Mouse (Mus musculus): ENCODE data around the gene Gm17581.
"Not testable (repeated sequence)": the region's sequence is repeated elsewhere in the genome, so short reads cannot be mapped to it uniquely, and the experiment has no call there.

Gm17581 gene

DNA sequence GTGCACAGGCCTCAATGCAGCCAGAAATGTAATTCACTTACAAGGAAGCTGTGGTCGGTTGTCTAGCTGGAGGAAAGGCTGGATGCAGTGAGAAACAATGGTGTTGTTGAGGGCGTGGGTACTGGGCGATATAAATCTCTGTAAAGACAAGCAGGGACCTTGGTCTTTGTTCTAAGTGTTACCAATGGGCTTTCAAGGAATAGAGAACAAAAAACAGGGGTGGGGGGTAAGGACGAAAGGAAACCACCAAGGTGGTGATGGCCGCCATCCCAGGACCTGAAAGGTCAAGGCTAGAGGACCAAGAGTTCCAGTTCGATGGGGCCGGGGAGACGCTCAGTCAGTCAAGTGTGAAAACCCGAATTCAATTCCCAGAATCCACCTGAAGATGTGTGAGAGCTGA, 2.1 kb upstream of the Gm17581 start:
- no peak for DNase-seq (ENCODE audit: low spot score)

DNA sequence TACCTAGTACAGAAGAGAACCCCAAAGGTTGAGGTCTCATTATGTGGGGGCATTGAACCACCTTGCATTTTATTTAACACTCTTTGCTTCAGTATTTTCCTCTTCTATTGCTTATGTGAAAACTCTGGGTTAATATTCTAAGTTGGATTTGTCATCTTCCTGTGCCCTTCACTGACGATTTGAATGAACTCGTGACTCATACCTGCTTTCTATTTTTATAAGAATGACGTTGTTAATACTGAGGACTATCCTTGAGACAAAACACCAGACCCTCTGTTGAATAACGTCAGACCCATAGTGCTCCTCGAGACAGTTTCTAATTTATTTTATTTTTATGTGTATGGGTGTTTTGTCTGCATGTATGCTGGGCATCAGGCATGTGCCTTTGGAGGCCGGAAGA, 1.3 kb upstream of the Gm17581 start:
- no peak for DNase-seq (ENCODE audit: low spot score)

DNA sequence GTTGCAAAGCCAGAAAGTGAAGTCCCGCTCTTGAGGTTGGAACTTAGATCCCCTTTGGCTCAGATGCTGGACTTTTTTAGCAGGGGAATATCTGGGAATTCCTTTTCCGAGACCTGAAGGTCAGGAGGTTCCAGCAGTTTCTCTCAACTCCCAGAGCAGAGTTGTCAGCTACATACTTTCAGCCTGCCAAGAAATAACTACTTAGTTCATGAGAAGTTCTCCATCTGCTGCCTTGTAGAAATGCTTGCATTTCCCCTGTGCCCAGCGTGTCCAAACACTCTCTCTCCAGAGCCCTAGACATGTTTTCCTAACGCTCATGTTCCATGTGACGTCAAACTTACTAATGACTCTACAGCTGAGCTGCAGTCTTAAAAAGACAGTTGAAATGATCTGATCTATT, 586 bp downstream of the Gm17581 start:
- no peak for DNase-seq (ENCODE audit: low spot score)

DNA sequence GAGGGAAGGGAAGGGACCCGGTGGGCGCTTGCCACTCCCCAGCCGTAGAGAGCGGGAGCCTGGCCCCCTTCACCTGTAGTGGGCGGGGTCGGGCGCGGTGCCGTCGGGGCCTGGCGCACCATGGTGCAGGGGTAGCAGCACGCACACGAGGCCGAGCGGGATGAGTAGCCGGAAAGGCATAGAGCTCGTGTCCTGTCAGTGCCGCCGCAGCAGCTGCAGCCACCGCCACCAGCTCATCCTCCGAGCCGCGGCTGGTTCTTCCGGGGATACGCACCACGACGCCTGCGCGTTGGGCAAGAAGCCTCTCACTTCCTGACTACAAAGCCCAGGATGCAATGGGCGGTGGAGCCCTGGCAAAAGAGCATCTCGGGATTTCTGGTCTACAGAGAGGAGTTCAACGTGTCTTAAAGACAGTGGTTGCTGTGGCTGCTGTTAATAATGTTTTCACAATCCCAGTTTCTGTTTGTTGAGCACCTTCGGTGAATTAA, 6.5 kb downstream of the Gm17581 start, which contains the start of gene Edem2:
TSS of gene Edem2 (minus strand) at position 318 of the 488 bp plus-strand sequence.
- DNase-seq (ENCODE audit: low spot score) = peak; percentile 78

DNA sequence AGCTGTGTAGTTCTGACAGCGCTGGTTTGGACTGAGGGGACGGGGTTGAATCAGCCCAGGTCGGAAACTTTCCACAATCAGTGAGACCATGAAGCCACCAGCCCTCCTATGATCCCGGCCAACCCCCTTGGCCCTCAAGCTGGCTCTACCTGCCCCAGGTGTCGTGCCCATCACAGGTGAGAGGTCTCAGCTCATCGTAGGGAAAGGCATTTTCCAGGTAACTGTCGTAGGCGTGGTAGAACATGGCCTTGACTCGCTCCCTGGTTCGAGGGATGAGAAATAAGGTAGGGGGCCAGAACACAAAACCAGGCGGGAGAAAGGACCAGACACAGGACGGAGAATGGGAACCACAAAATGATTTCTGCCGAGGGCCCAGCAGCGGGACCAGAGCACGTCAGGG, 6.9 kb downstream of the Gm17581 start:
- DNase-seq (ENCODE audit: low spot score) = no peak

DNA sequence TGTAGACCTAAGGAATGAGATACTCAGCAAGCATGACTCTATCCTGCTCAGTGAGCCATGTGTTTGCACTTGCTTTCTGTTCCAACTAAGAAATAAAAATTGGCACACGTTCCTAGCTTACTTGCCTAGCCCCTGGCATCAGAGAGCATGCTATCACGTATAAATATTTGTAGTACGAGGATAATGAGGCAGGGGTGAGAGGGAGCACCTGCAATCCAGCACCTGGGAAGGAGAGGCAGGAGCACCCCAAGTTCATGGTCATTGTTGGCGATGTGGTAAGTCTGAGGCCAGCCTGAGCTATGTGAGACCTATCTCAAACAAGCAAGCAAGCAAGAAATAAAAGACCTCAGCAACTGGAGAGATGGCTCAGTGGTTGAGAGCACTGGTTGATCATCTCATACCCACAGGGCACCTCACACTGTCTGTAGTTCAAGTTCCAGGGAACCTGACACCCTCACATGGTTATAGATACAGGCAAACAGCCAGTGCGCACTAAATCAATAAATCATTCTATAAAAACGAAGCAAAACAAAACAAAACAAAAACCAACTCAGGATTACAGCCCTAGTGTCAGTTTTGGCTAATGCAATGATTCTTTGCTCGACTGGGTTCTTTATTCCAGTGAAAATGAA, 7.8 kb downstream of the Gm17581 start:
- DNase-seq (ENCODE audit: low spot score) = no peak

DNA sequence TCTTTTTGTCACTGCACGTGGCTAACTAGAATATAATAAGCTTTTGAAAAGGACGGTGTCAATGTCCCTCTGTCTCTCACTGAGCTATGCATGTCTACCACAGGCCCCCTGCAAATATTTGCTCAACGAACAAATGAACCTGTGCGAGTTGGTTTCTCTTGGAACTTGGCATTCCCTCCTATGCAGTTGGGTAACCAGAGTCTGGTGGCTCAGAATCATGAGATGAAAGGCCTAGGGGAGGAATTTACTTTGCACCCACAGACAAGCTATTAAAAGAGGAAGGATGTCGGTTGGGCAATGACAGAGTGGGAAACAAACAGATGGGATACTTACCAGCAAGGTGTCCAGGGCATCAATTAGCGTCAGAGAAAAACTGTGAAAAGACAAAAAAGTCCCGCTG, 9.4 kb downstream of the Gm17581 start:
- DNase-seq (ENCODE audit: low spot score) = no peak

DNA sequence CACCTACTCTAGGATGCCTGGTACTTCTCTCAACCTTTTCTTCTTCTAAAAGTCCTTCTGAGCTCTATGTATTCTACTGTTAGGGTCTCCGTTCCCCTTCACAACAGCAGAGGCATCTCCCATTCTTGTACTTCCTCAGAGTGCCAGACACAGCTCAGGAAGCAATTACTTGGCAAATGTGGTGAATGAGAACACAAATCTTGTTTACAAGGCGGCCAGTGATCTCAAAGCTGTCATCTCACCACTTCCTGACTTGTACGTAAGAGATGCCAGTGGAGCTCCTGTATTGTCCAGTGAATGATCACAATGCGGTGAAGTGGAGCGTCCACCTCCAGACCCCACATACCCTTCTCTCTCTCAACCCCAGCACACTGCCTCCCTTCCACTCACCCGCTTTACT, 11.1 kb downstream of the Gm17581 start:
- DNase-seq (ENCODE audit: low spot score) = no peak

DNA sequence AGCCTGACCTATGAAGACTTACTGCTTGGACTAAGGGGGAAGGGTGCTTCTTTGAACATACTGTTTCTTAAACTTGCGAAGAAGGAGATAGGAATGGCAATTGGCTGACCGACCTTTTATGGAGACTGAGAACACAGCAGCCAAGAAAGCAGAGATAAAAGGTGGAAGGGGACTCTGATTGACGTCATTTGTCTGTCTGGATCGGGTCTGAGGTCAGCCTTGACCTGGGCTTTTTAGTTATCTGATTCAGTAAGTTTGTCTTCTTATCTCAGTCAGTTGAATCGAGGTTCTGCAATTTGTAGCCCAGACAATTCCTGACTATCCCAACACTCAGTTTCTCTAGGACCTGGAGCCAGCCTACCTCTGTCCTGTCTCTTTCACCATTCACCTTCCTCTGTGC, 11.6 kb downstream of the Gm17581 start:
- DNase-seq (ENCODE audit: low spot score) = no peak

DNA sequence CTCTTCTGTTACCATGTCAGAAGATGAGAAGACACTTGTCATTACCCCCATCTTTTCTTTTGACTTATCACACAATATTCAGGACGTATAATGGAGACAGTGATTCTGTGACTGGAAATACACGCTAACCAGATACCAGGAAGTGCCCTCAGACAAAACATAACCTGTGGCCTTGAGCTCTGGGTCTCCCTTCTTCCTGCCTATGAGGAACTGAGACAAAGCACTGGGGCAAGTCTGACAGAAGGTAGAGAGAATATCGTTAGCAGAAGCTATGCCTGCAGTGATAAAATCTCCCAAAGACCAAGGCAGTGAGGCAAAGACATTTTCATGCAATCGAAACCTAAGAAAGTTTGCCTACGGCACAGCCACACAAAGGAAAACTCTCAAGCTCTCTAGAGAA, 15.1 kb downstream of the Gm17581 start:
- no peak for DNase-seq (ENCODE audit: low spot score)

DNA sequence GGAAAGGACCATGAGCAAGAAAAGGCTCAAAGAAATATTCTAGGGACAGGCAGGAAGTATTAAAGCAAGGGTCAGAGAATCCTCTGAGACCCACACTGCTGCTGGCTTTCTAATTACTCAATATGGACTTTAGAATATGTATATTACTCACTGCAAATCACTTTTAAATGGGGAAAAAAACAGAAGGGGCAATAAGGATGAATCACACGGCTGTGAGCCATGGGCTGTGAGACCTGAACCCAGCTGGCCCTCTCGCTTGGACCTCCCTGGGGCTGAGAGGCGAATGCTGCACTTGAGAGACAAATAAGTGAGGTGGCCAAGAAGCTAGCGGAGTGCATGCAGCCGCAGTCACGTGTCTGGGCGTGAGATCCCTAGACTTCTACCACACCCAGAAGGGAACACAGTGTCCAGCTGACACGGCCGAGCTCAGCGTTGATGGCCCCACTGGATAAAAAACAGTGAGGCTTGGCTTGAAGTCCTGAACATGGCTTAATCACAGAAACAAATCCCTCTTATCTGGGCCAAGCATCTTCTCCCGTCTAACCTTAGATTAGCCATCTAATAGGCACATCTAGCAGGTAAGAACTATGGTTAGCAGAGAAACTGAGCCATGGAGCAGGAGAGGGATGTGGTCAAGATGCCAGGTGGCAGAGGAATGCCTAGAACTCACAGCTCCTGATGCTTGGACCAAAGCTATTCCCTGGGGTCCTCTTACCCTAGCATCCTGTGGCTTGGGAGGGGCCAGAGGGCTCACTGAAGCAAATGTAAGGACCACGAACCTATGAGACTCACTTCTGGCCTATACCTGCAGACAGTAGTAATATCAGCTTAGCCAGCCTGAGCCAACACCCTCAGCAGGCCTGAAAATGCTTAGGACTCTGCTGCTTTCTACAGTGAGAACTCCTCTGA, 18.3 kb downstream of the Gm17581 start:
- DNase-seq (ENCODE audit: low spot score) = no peak

DNA sequence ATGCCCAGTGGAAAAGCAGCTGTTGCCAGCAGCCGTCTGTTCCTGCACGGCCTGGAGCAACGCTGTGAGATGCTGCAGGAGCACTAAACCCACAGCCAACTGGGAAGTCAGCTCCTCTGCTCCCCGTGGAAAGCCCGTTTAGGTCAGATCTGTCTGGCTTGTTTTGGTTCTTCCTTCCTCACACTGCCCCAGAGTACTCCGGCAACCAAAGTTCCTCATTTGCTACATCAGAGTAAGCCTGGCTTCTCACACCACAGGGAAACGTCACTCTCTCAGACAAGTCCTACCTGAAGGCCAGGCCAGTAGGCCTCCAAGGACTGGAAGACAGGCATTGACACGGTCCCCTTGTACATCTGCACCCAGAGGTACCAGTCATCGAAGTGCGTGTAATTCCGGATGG, 25.1 kb downstream of the Gm17581 start:
- no peak for DNase-seq (ENCODE audit: low spot score)

DNA sequence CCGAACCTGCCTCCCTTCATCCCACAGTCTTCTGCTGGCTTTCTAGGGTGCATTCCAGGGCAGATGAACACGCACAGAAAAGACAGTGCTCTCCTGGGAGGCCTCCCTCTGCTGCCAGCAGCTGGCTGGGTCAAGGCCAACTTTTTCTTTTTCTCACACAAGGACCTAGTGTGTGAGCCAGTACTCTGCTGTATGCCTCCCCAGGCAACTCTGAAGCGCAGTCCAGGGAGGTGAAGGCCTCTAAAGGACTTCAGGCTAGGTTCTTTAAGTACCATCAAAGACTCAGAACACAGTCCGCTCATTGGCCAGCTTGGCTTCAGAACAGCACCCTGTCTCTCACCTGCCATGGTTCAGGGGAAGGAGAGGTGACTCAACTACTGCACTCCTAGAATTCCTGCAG, 28.4 kb downstream of the Gm17581 start:
- DNase-seq (ENCODE audit: low spot score) = peak; percentile 34

DNA sequence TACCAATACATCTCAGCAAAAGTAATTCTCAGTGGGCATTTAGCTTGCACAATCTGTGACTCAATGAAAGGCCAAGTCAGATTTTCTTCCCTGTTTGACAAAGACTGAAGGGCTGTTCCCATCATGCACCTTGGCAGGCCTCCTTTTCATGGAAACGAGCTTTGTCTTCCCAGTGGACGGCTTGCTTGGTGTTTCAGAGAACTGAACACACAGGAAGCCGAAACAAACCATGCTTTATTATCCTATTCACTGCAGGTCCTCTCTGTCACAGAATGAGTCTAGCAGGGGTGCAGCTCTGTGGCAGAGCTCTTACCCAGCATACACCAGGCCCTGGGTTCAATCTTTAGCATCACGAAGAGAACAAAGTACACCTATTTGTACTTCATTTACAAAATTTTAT, 32.0 kb downstream of the Gm17581 start:
- DNase-seq (ENCODE audit: low spot score) = no peak

DNA sequence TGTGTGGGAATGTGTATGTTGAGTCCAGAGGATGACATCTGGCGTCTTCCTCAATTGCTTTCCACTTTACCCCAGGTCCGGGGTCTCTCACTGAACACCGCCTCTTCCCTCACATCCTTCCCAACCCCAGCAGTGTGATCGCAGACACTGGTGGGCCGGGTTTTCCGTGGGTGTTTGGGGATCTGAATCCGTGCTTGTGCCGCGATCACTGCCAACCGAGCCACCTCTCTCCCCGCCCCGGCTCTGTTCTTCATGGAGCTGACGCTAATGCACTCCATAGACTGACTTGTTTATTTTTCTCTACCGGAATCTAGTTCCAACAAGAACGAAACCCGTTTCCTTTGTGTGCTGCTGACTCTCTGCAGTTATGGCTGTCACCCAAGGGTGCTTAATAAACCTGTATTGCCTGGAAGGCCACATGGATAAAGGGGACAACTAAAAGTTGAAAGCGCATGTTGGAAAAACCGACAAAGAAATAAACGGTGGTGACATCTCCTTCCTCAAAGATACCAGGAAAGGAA, 34.2 kb downstream of the Gm17581 start:
- no peak for DNase-seq (ENCODE audit: low spot score)

DNA sequence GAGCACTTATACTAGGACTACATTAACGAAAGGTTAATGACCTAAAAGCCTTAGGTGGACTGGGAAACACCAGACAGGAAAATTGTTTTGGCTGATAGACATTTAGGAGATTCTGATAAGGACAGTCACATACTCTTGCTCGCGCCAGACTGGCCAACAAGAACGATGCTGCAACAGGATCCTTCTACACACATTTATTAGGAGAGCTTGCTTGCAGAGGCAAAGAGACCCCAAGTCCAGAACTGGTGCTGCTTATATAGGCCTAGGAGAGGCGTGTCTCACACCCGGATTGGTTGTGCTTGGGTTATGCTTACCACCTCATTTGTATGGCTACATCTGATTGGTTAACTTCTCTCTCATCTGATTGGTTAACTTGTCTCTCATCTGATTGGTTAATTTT, 37.2 kb downstream of the Gm17581 start:
- DNase-seq (ENCODE audit: low spot score) = not testable (repeated sequence)

DNA sequence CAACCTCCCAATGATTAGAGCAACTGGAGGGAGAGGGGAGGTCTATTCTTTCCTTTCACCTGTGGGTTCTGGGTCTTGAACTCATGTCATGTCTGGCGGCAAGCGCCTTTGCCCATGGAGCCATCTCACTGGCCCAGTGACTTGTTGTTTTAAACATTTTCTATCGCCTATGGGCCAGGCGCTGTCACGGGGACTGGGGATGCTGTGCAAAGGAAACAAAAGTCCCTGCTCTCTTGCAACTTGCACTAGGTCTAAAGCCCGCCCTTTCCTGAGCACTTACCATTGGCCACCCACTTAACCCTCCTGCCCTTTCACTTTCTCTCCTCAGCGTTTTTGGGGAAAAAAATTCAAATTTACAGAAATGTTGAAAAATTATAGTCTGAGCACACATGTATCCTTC, 38.8 kb downstream of the Gm17581 start:
- no peak for DNase-seq (ENCODE audit: low spot score)

DNA sequence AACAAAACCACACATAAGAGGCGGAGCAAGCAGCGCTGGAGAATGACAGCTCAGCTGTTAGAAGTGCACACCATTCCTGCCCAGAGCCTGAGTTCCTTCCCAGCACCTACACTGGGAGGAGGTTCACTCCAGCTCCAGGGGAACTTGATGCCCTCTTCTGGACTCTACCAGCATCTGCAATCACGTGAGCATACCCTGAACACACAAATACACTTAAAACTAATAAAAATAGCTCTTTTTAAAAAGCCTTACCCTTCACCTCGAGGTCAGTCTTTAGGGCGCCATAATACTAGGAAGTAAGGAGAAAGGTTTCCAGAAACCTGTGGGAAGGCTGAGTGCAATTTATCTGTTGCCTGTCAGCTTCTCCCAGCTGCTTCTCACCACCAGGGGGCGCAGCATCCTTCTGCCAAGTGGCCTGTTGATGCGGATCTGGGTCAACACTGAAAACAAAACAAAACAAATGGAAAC, 39.5 kb downstream of the Gm17581 start:
- peak; percentile 63 for DNase-seq (ENCODE audit: low spot score)

DNA sequence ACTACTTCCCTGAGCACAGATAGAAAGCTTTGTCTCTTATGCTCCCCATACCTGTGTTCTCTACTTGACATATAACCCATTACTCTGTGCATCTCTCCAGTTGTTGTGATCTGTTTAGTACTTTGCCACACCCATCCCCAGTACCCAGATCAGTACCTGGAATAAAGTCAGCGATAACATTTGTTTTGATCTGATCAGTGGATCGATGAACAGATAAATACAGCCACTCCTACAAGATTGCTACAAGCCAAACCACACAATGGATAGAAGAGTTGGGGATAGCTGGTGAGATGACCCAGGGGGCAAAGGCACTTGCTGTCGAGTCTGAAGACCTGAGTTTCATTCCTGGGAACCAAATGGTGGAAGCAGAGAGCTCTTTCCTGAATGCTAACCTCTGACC, 40.4 kb downstream of the Gm17581 start:
- no peak for DNase-seq (ENCODE audit: low spot score)

DNA sequence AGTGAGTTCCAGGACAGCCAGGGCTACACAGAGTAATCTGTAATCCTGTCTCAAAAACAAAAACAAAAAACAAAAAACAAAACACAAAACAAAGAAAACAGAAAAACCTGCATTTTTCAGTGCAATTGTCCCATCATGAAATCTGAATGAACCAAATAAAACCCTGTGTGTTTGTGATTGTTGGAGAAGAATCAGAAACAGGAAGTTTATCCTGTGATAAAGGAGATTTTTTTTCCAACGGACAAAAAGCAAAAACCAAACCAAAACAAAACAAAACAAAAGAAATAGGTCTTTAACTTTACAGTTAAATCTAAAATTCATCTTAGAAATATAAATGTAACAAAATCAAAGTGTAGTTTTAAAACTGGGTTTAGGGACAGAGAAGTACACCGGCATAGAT, 41.1 kb downstream of the Gm17581 start:
- no peak for DNase-seq (ENCODE audit: low spot score)

DNA sequence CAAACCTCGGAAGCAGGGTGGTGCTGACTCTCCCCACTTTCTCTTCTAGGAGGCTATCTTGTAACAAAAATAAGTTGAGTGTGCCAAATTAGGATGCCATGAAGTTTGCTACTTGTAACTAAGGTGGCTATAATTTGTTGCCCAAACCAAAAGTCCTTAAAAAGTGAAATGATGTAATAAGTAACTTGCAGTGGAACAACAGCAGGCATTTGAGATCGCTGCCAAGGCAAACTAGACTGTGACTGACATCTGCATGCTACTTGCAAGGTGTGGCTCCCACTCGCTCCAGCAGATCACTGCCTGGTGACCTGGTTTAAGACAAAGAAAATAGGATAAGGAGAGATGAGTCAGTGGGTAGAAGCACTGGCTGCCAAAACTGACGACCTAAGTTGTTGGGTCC, 42.5 kb downstream of the Gm17581 start:
- no peak for DNase-seq (ENCODE audit: low spot score)

DNA sequence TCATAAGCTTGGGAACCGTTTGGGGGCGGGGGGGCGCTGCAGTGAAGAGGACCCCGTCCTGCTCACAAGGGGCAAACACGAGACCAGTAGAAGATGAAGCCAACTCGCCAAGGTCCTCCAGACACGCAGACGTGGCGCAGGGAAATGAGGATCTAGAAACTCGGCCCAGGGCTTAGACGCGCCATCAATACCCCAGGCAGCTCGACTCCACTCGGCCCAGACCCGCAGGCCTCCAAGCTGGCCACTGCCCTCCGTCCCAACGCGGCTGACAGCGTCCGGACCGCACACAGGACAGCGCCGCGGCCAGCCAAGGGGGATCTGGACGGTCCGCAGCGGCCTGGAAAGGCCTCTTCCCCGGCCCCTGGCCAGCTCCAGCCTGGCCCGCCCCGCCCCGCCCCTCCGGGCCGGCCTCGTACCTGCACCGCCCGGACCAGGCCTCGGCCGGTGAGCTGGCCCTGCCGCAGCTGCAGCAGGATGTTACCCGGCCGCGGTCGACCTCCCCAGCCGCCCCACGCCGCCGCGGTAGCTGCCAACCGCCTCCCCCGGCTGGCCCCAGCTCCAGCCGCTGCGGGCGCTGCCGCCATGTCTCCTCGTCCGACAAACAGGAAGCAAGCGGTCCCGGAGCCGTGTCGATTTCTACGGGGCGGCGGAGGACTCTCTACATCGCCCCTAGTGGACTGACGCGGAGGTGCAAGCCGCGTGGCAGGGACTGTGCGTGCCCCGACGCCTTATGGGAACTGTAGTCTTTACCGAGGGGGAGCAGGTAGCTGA, 43.8 kb downstream of the Gm17581 start, which contains the start of gene Trpc4ap:
TSS of gene Trpc4ap (minus strand) at position 662 of the 771 bp plus-strand sequence.
- DNase-seq (ENCODE audit: low spot score) = peak; percentile 90

Data from left cerebral cortex, adult 11 months (tissue).